Mouse (Mus musculus): ENCODE results near the gene Dnaaf5.

GRCm38 (mm10) chr5:139171929-139172328 lies 21.9 kb downstream of the Dnaaf5 start:
- TF ChIP-seq CTCF (IDR thresholded peaks at IDR 0.05; ENCODE audit: insufficient read depth, low read length) (no peak), POLR2A (IDR thresholded peaks at IDR 0.05; ENCODE audit: borderline replicate concordance, extremely low read depth, low read depth, low read length) (no peak)
